ENCODE assay signal across 8 mouse cellular contexts in genomic region chr16:33062682-33063131, GRCm38 (mm10). TPM values are rescaled to one million over a fixed set of nuclear protein-coding genes. Genes with fewer than 3 reads are reported as not detected.
DNase-seq lines count a peak whose midpoint lies in the region; ATAC-seq and TF ChIP-seq lines count a peak whose summit lies in the region.

No protein-coding gene starts in this region.

- no peaks in the 10 kb centered on the region for H3K27me3 ChIP-seq in ES-Bruce4 (ENCODE audit: control insufficient read depth, insufficient read depth, low read length, poor library complexity, severe bottlenecking)
- H3K27me3 ChIP-seq in embryonic facial prominence, embryonic 11.5 days (ENCODE audit: control insufficient read depth, insufficient read depth, low read length), result no peaks in the 10 kb centered on the region
- no peaks in the 10 kb centered on the region for H3K27me3 ChIP-seq in hindbrain, embryonic 15.5 days
- H3K27me3 ChIP-seq in limb, embryonic 11.5 days (ENCODE audit: control insufficient read depth, insufficient read depth, low read length), result no peaks in the 10 kb centered on the region
- no peaks in the 10 kb centered on the region for H3K27me3 ChIP-seq in midbrain, embryonic 12.5 days

- TF ChIP-seq CTCF in ES-Bruce4 (IDR thresholded peaks at IDR 0.05; ENCODE audit: low read depth, low read length), result no peak

- peak overlapping the region; percentile 78 for H3K9ac ChIP-seq in ES-Bruce4 (ENCODE audit: low read depth, poor library complexity, severe bottlenecking)
- H3K9ac ChIP-seq in embryonic facial prominence, embryonic 11.5 days (replicated peaks; ENCODE audit: low read length), result peak overlapping the region; percentile 72
- H3K9ac ChIP-seq in hindbrain, embryonic 15.5 days, result peak overlapping the region; percentile 64
- H3K9ac ChIP-seq in limb, embryonic 11.5 days (ENCODE audit: low read length), result peak overlapping the region; percentile 76
- peak overlapping the region; percentile 87 for H3K9ac ChIP-seq in midbrain, embryonic 12.5 days (replicated peaks)

- H3K27ac ChIP-seq in ES-Bruce4 (ENCODE audit: insufficient read depth, low read length), result no peak overlapping the region
- 0 out of 2 replicates have a peak overlapping the region, but pooled peaks have one; percentile 43 for H3K27ac ChIP-seq in embryonic facial prominence, embryonic 11.5 days (replicated peaks; ENCODE audit: low read depth, low read length)
- H3K27ac ChIP-seq in hindbrain, embryonic 15.5 days (replicated peaks), result peak overlapping the region; percentile 83
- peak overlapping the region; percentile 65; the same call in 1 of the 2 replicates for H3K27ac ChIP-seq in limb, embryonic 11.5 days (replicated peaks; ENCODE audit: low read depth, low read length)
- H3K27ac ChIP-seq in midbrain, embryonic 12.5 days (replicated peaks), result peak overlapping the region; percentile 78

- peak; percentile 67 for DNase-seq in embryo, embryonic 10 days (ENCODE audit: low spot score)
- no peak for DNase-seq in embryo, embryonic 9.5 days (ENCODE audit: extremely low spot score)
- no peak for DNase-seq in embryonic facial prominence, embryonic 11.5 days (ENCODE audit: low spot score)
- no peak for DNase-seq in limb, embryonic 11.5 days (ENCODE audit: low spot score)
- DNase-seq in testis, postnatal 14 days (ENCODE audit: low spot score), result peak; percentile 82

- ATAC-seq in embryonic facial prominence, embryonic 11.5 days (replicated peaks; ENCODE audit: insufficient number of reproducible peaks, low FRiP score, low TSS enrichment, low read depth), result peak; percentile 73
- ATAC-seq in hindbrain, embryonic 15.5 days (ENCODE audit: low FRiP score, low read depth), result no peak
- ATAC-seq in limb, embryonic 11.5 days (ENCODE audit: insufficient number of reproducible peaks, low FRiP score, low TSS enrichment, low read depth), result no peak
- ATAC-seq in midbrain, embryonic 12.5 days (ENCODE audit: low FRiP score, low read depth), result peak; percentile 69; the same call in 1 of the 2 replicates

- no peaks in the 10 kb centered on the region for H3K9me3 ChIP-seq in ES-Bruce4 (replicated peaks; ENCODE audit: control insufficient read depth, insufficient read depth, low read length, poor library complexity, severe bottlenecking)
- H3K9me3 ChIP-seq in embryonic facial prominence, embryonic 11.5 days (replicated peaks; ENCODE audit: control insufficient read depth, low read length), result no peaks in the 10 kb centered on the region
- H3K9me3 ChIP-seq in hindbrain, embryonic 15.5 days, result no peaks in the 10 kb centered on the region
- no peaks in the 10 kb centered on the region for H3K9me3 ChIP-seq in limb, embryonic 11.5 days (ENCODE audit: control insufficient read depth, low read length)
- H3K9me3 ChIP-seq in midbrain, embryonic 12.5 days, result no peaks in the 10 kb centered on the region

- TF ChIP-seq EP300 in ES-Bruce4 (IDR thresholded peaks at IDR 0.05; ENCODE audit: insufficient read depth, low read depth, low read length), result no peak

- peak overlapping the region; percentile 90 for H3K4me3 ChIP-seq in ES-Bruce4 (ENCODE audit: low read depth, low read length)
- H3K4me3 ChIP-seq in embryonic facial prominence, embryonic 11.5 days (ENCODE audit: low read depth, low read length), result peak overlapping the region; percentile 66
- peak overlapping the region; percentile 70 for H3K4me3 ChIP-seq in hindbrain, embryonic 15.5 days
- H3K4me3 ChIP-seq in limb, embryonic 11.5 days (ENCODE audit: low read depth, low read length), result peak overlapping the region; percentile 79
- peak overlapping the region; percentile 90 for H3K4me3 ChIP-seq in midbrain, embryonic 12.5 days

- peak overlapping the region; percentile 87 for H3K4me2 ChIP-seq in embryonic facial prominence, embryonic 11.5 days (ENCODE audit: low read depth, low read length)
- H3K4me2 ChIP-seq in hindbrain, embryonic 15.5 days, result peak overlapping the region; percentile 81
- peak overlapping the region; percentile 81 for H3K4me2 ChIP-seq in limb, embryonic 11.5 days (ENCODE audit: low read depth, severe bottlenecking)
- H3K4me2 ChIP-seq in midbrain, embryonic 12.5 days (replicated peaks), result peak overlapping the region; percentile 79

- WGBS in embryonic facial prominence, embryonic 11.5 days, result 1% methylated on average over 35 of the region's 35 CpGs
- under 1% methylated on average over 33 of the region's 35 CpGs for WGBS in hindbrain, embryonic 15.5 days
- WGBS in limb, embryonic 11.5 days, result under 1% methylated on average over 31 of the region's 35 CpGs
- WGBS in midbrain, embryonic 12.5 days, result under 1% methylated on average over 35 of the region's 35 CpGs

- peaks cover 33% of the 10 kb centered on the region for H3K36me3 ChIP-seq in ES-Bruce4 (ENCODE audit: control insufficient read depth, insufficient read depth, low read length, poor library complexity, severe bottlenecking)
- H3K36me3 ChIP-seq in embryonic facial prominence, embryonic 11.5 days (replicated peaks; ENCODE audit: control insufficient read depth, insufficient read depth, low read depth, low read length), result peaks cover 12% of the 10 kb centered on the region
- H3K36me3 ChIP-seq in hindbrain, embryonic 15.5 days, result peaks cover 39% of the 10 kb centered on the region
- peaks cover 20% of the 10 kb centered on the region; the same call in 1 of the 2 replicates for H3K36me3 ChIP-seq in limb, embryonic 11.5 days (ENCODE audit: control insufficient read depth, insufficient read depth, low read length)
- peaks cover 44% of the 10 kb centered on the region for H3K36me3 ChIP-seq in midbrain, embryonic 12.5 days

- no peaks in the 10 kb centered on the region for H3K4me1 ChIP-seq in ES-Bruce4 (ENCODE audit: control insufficient read depth, insufficient read depth, low read length)
- peaks cover 3% of the 10 kb centered on the region for H3K4me1 ChIP-seq in embryonic facial prominence, embryonic 11.5 days (ENCODE audit: control insufficient read depth, insufficient read depth, low read length)
- H3K4me1 ChIP-seq in hindbrain, embryonic 15.5 days (replicated peaks), result peaks cover 33% of the 10 kb centered on the region
- H3K4me1 ChIP-seq in limb, embryonic 11.5 days (ENCODE audit: control insufficient read depth, insufficient read depth, low read length), result peaks cover 11% of the 10 kb centered on the region
- peaks cover 42% of the 10 kb centered on the region for H3K4me1 ChIP-seq in midbrain, embryonic 12.5 days

- no peak for TF ChIP-seq POLR2A in ES-Bruce4 (IDR thresholded peaks at IDR 0.05; ENCODE audit: insufficient read depth, low read length)

RNA-seq across cellular contexts. Expression of gene Lmln, which starts 0.4 kb away (rescaled TPM):
- polyA plus RNA-seq in ES-Bruce4 (2011; ENCODE audit: insufficient read depth, insufficient read length, low read depth, missing spikeins), result 3.2 and 5.4 TPM in 2 replicates
- 1.2 and 2.3 TPM in 2 replicates for polyA plus RNA-seq in embryonic facial prominence, embryonic 11.5 days (2014; fragmentation: Nextera tagmentation; extraction: Ambion mirVana)
- 4.4 and 4.6 TPM in 2 replicates for polyA plus RNA-seq in hindbrain, embryonic 15.5 days (2015; fragmentation: Nextera tagmentation; extraction: Ambion mirVana)
- polyA plus RNA-seq in limb, embryonic 11.5 days (2014; fragmentation: Nextera tagmentation; extraction: Ambion mirVana), result 2.0 and 3.3 TPM in 2 replicates
- 3.1 and 4.8 TPM in 2 replicates for polyA plus RNA-seq in midbrain, embryonic 12.5 days (2016; fragmentation: Nextera tagmentation; extraction: Ambion mirVana)

RNA-seq across cellular contexts. Expression of gene Rpl35a, which starts 6.5 kb away (rescaled TPM):
- 1,375 and 1,499 TPM in 2 replicates for polyA plus RNA-seq in ES-Bruce4 (2011; ENCODE audit: insufficient read depth, insufficient read length, low read depth, missing spikeins)
- 929 and 931 TPM in 2 replicates for polyA plus RNA-seq in embryonic facial prominence, embryonic 11.5 days (2014; fragmentation: Nextera tagmentation; extraction: Ambion mirVana)
- 425 and 508 TPM in 2 replicates for polyA plus RNA-seq in hindbrain, embryonic 15.5 days (2015; fragmentation: Nextera tagmentation; extraction: Ambion mirVana)
- 1,047 and 1,076 TPM in 2 replicates for polyA plus RNA-seq in limb, embryonic 11.5 days (2014; fragmentation: Nextera tagmentation; extraction: Ambion mirVana)
- polyA plus RNA-seq in midbrain, embryonic 12.5 days (2016; fragmentation: Nextera tagmentation; extraction: Ambion mirVana), result 684 TPM in 2 replicates

RNA-seq across cellular contexts. Expression of gene Iqcg, which starts 6.7 kb away (rescaled TPM):
- 18.0 and 19.8 TPM in 2 replicates for polyA plus RNA-seq in ES-Bruce4 (2011; ENCODE audit: insufficient read depth, insufficient read length, low read depth, missing spikeins)
- polyA plus RNA-seq in embryonic facial prominence, embryonic 11.5 days (2014; fragmentation: Nextera tagmentation; extraction: Ambion mirVana), result 3.7 and 3.8 TPM in 2 replicates
- polyA plus RNA-seq in hindbrain, embryonic 15.5 days (2015; fragmentation: Nextera tagmentation; extraction: Ambion mirVana), result 6.0 and 6.5 TPM in 2 replicates
- 2.5 and 3.6 TPM in 2 replicates for polyA plus RNA-seq in limb, embryonic 11.5 days (2014; fragmentation: Nextera tagmentation; extraction: Ambion mirVana)
- polyA plus RNA-seq in midbrain, embryonic 12.5 days (2016; fragmentation: Nextera tagmentation; extraction: Ambion mirVana), result 4.2 and 5.1 TPM in 2 replicates

Comparison
In these comparisons a context has a peak if more than half of its experiments do, and no peak if none do; other contexts are left out.
1. DNase-seq: peak in embryo, embryonic 10 days (single experiment) and testis, postnatal 14 days (single experiment); none in embryo, embryonic 9.5 days (single experiment), embryonic facial prominence, embryonic 11.5 days (single experiment) and limb, embryonic 11.5 days (single experiment).
2. ATAC-seq: peak in embryonic facial prominence, embryonic 11.5 days (single experiment) and midbrain, embryonic 12.5 days (single experiment); none in hindbrain, embryonic 15.5 days (single experiment) and limb, embryonic 11.5 days (single experiment).
3. Peak in every context shown above with its lines, with median percentiles within 50 percentile points of each other: H3K4me3 ChIP-seq, H3K9ac ChIP-seq and H3K4me2 ChIP-seq.